Mouse (Mus musculus): ENCODE results near the gene Map2k6. TPM values are rescaled to one million over a fixed set of nuclear protein-coding genes. Genes with fewer than 3 reads are reported as not detected.

Map2k6 gene
- polyA plus RNA-seq, 1 experiment from 2014 or later, result 4.7 TPM

- Histone ChIP-seq H3K27ac (ENCODE audit: low read length) (no peak overlapping the region), H3K4me1 (ENCODE audit: insufficient read depth, low read depth, low read length) (peaks cover 23% of the 10 kb centered on the region; the same call in 1 of the 2 replicates), H3K9ac (replicated peaks; ENCODE audit: low read depth) (no peak overlapping the region), H3K9me3 (ENCODE audit: low read length) (no peaks in the 10 kb centered on the region), H3K27me3 (replicated peaks; ENCODE audit: insufficient read depth, low read length) (no peaks in the 10 kb centered on the region), H3K36me3 (ENCODE audit: insufficient read depth, low read length) (no peaks in the 10 kb centered on the region), H3K4me2 (replicated peaks; ENCODE audit: low read depth, low read length) (no peak overlapping the region), H3K4me3 (ENCODE audit: low read depth, low read length) (no peak overlapping the region)
- 39% methylated on average over 7 of the region's 7 CpGs for WGBS
- DNase-seq (ENCODE audit: low spot score) (no peak), ATAC-seq (no peak)
- TF ChIP-seq CTCF (IDR thresholded peaks at IDR 0.05), result no peak
- TF ChIP-seq EP300 (IDR thresholded peaks at IDR 0.05), result no peak
Measured at GRCm38 (mm10) chr11:110451590-110451989, 52.7 kb downstream of the Map2k6 start.

GRCm38 (mm10) chr11:110453445-110454154, 54.7 kb downstream of the Map2k6 start:
- Histone ChIP-seq H3K4me3 (ENCODE audit: low read depth, low read length) (no peak overlapping the region), H3K27ac (ENCODE audit: low read length) (no peak overlapping the region), H3K4me2 (replicated peaks; ENCODE audit: low read depth, low read length) (no peak overlapping the region), H3K9me3 (ENCODE audit: low read length) (no peaks in the 10 kb centered on the region), H3K27me3 (replicated peaks; ENCODE audit: insufficient read depth, low read length) (no peaks in the 10 kb centered on the region), H3K36me3 (ENCODE audit: insufficient read depth, low read length) (no peaks in the 10 kb centered on the region), H3K4me1 (ENCODE audit: insufficient read depth, low read depth, low read length) (peaks cover 18% of the 10 kb centered on the region; the same call in 1 of the 2 replicates), H3K9ac (replicated peaks; ENCODE audit: low read depth) (no peak overlapping the region)
- TF ChIP-seq EP300 (IDR thresholded peaks at IDR 0.05) (no peak), CTCF (IDR thresholded peaks at IDR 0.05) (no peak)
- ATAC-seq (no peak), DNase-seq (ENCODE audit: low spot score) (no peak)
- 92% methylated on average over 5 of the region's 5 CpGs for WGBS

- WGBS, result 74% methylated on average over 7 of the region's 7 CpGs
- Histone ChIP-seq H3K9ac (replicated peaks; ENCODE audit: low read depth) (no peak overlapping the region), H3K27ac (ENCODE audit: low read length) (no peak overlapping the region), H3K4me1 (ENCODE audit: insufficient read depth, low read depth, low read length) (no peaks in the 10 kb centered on the region), H3K36me3 (ENCODE audit: insufficient read depth, low read length) (no peaks in the 10 kb centered on the region), H3K27me3 (replicated peaks; ENCODE audit: insufficient read depth, low read length) (no peaks in the 10 kb centered on the region), H3K4me3 (ENCODE audit: low read depth, low read length) (no peak overlapping the region), H3K9me3 (ENCODE audit: low read length) (no peaks in the 10 kb centered on the region), H3K4me2 (replicated peaks; ENCODE audit: low read depth, low read length) (no peak overlapping the region)
- DNase-seq (ENCODE audit: low spot score), result no peak
- ATAC-seq, result no peak
- no peak for TF ChIP-seq EP300 (IDR thresholded peaks at IDR 0.05)
- TF ChIP-seq CTCF (IDR thresholded peaks at IDR 0.05), result no peak
Measured at GRCm38 (mm10) chr11:110457441-110457912, 58.6 kb downstream of the Map2k6 start.

GRCm38 (mm10) chr11:110460480-110460879, 61.6 kb downstream of the Map2k6 start:
- H3K36me3 ChIP-seq (ENCODE audit: insufficient read depth, low read length), result no peaks in the 10 kb centered on the region
- H3K4me2 ChIP-seq (replicated peaks; ENCODE audit: low read depth, low read length), result no peak overlapping the region
- WGBS, result 45% methylated on average over 2 of the region's 2 CpGs
- no peaks in the 10 kb centered on the region for H3K27me3 ChIP-seq (replicated peaks; ENCODE audit: insufficient read depth, low read length)
- no peak for TF ChIP-seq CTCF (IDR thresholded peaks at IDR 0.05)
- no peak for TF ChIP-seq EP300 (IDR thresholded peaks at IDR 0.05)
- no peak overlapping the region for H3K27ac ChIP-seq (ENCODE audit: low read length)
- H3K9me3 ChIP-seq (ENCODE audit: low read length), result no peaks in the 10 kb centered on the region
- no peak for DNase-seq (ENCODE audit: low spot score)
- H3K4me1 ChIP-seq (ENCODE audit: insufficient read depth, low read depth, low read length), result no peaks in the 10 kb centered on the region
- no peak for ATAC-seq
- H3K4me3 ChIP-seq (ENCODE audit: low read depth, low read length), result no peak overlapping the region
- no peak overlapping the region for H3K9ac ChIP-seq (replicated peaks; ENCODE audit: low read depth)

GRCm38 (mm10) chr11:110461560-110462331, 62.8 kb downstream of the Map2k6 start:
- Histone ChIP-seq H3K27me3 (replicated peaks; ENCODE audit: insufficient read depth, low read length) (no peaks in the 10 kb centered on the region), H3K9ac (replicated peaks; ENCODE audit: low read depth) (no peak overlapping the region), H3K4me1 (ENCODE audit: insufficient read depth, low read depth, low read length) (no peaks in the 10 kb centered on the region), H3K4me2 (replicated peaks; ENCODE audit: low read depth, low read length) (no peak overlapping the region), H3K27ac (ENCODE audit: low read length) (no peak overlapping the region), H3K4me3 (ENCODE audit: low read depth, low read length) (no peak overlapping the region), H3K9me3 (ENCODE audit: low read length) (no peaks in the 10 kb centered on the region), H3K36me3 (ENCODE audit: insufficient read depth, low read length) (no peaks in the 10 kb centered on the region)
- no peak for ATAC-seq
- no peak for TF ChIP-seq EP300 (IDR thresholded peaks at IDR 0.05)
- TF ChIP-seq CTCF (IDR thresholded peaks at IDR 0.05), result no peak
- no peak for DNase-seq (ENCODE audit: low spot score)
- WGBS, result 92% methylated on average over 17 of the region's 17 CpGs

- H3K27ac ChIP-seq (ENCODE audit: low read length), result no peak overlapping the region
- WGBS, result 84% methylated on average over 8 of the region's 8 CpGs
- no peaks in the 10 kb centered on the region for H3K4me1 ChIP-seq (ENCODE audit: insufficient read depth, low read depth, low read length)
- ATAC-seq, result no peak; the same call in 1 of the 2 replicates
- no peaks in the 10 kb centered on the region for H3K36me3 ChIP-seq (ENCODE audit: insufficient read depth, low read length)
- no peaks in the 10 kb centered on the region for H3K9me3 ChIP-seq (ENCODE audit: low read length)
- no peak overlapping the region for H3K4me3 ChIP-seq (ENCODE audit: low read depth, low read length)
- H3K4me2 ChIP-seq (replicated peaks; ENCODE audit: low read depth, low read length), result no peak overlapping the region
- DNase-seq (ENCODE audit: low spot score), result no peak
- no peak overlapping the region for H3K9ac ChIP-seq (replicated peaks; ENCODE audit: low read depth)
- TF ChIP-seq EP300 (IDR thresholded peaks at IDR 0.05) (no peak), CTCF (IDR thresholded peaks at IDR 0.05) (no peak)
- no peaks in the 10 kb centered on the region for H3K27me3 ChIP-seq (replicated peaks; ENCODE audit: insufficient read depth, low read length)
Measured at GRCm38 (mm10) chr11:110462975-110463578, 64.2 kb downstream of the Map2k6 start.
